19 mouse cellular contexts compared by ENCODE assay signal in genomic region chr1:134573300-134573931, GRCm38 (mm10). TPM values are rescaled to one million over a fixed set of nuclear protein-coding genes. Genes with fewer than 3 reads are reported as not detected.
"Had no signal": no experiment of that assay in that cellular context is flagged by ENCODE, and none has a peak within 500 bp of the region (broad histone marks: within the 10 kb centered on the region; RNA-seq: fewer than 3 reads in every experiment).

No protein-coding gene starts in this region.

- DNase-seq: kidney, adult 2 months; kidney, postnatal 14 days; lung, postnatal 14 days; midbrain, embryonic 14.5 days; right cerebral cortex, adult 18-20 months; right cerebral cortex, postnatal 25 days; thymus, postnatal 4 days had no signal

- H3K4me2 ChIP-seq: kidney, embryonic 15.5 days; limb, embryonic 12.5 days; lung, embryonic 15.5 days; neural tube, embryonic 15.5 days had no signal

- H3K4me1 ChIP-seq: limb, embryonic 12.5 days had no signal

- H3K9me3 ChIP-seq: kidney, embryonic 15.5 days; limb, embryonic 12.5 days; lung, embryonic 15.5 days; neural tube, embryonic 15.5 days had no signal

- H3K9ac ChIP-seq: kidney, embryonic 15.5 days; limb, embryonic 12.5 days; lung, embryonic 15.5 days; neural tube, embryonic 15.5 days had no signal

- H3K36me3 ChIP-seq: kidney, embryonic 15.5 days; lung, embryonic 15.5 days; neural tube, embryonic 15.5 days had no signal

- H3K4me3 ChIP-seq: kidney, embryonic 15.5 days; limb, embryonic 12.5 days; lung, embryonic 15.5 days; myocyte; neural tube, embryonic 15.5 days had no signal

- H3K27me3 ChIP-seq: kidney, embryonic 15.5 days; limb, embryonic 12.5 days; lung, embryonic 15.5 days; neural tube, embryonic 15.5 days had no signal

- H3K27ac ChIP-seq: kidney, embryonic 15.5 days; limb, embryonic 12.5 days; lung, embryonic 15.5 days; macrophage; neural tube, embryonic 15.5 days had no signal

RNA-seq across cellular contexts. Expression of gene Mgat4e, which starts 23.9 kb away (rescaled TPM):
- total RNA-seq: left cerebral cortex, postnatal 36 days; liver, adult 2 months had no signal
- polyA plus RNA-seq: kidney, embryonic 15.5 days; large intestine, adult 2 months; limb, embryonic 12.5 days; liver, adult 2 months; lung, embryonic 15.5 days; macrophage; midbrain, embryonic 14.5 days; myocyte; neural tube, embryonic 11.5 days; neural tube, embryonic 15.5 days; small intestine, adult 2 months; stomach, embryonic 16.5 days had no signal
